Mouse (Mus musculus): ENCODE measurements around the gene Sfxn4. TPM values are rescaled to one million over a fixed set of nuclear protein-coding genes. Genes with fewer than 3 reads are reported as not detected.
A peak's percentile ranks its signal among the peaks of the same experiment; 100 is the strongest.

Sfxn4 gene
- polyA plus RNA-seq, 1 experiment from 2014 or later, result 10.7 TPM

DNA sequence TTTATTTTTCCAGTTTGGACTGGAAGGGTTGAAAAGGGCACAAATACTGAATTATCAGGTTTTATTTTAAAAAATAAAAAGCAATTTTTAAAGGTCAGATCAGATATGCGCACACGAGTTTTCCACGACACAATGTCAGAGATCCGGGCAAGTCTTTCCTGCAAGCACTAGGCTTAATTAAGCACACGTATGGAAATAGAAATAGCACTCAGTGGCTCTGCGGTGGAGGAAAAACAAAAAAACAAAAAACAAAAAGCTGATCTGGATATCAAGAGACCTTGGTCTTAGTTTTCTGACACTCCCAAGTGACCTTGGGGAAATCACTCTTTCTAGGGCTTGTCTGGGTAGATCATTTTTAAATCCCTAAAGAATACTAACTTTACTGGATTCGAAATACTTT is 71.8 kb downstream of the Sfxn4 start:
- Histone ChIP-seq H3K9me3 (no peaks in the 10 kb centered on the region), H3K27me3 (replicated peaks) (no peaks in the 10 kb centered on the region), H3K4me1 (peaks cover 28% of the 10 kb centered on the region), H3K9ac (peak overlapping the region; percentile 98), H3K4me2 (peak overlapping the region; percentile 61), H3K27ac (peak overlapping the region; percentile 96), H3K4me3 (peak overlapping the region; percentile 92), H3K36me3 (replicated peaks) (no peaks in the 10 kb centered on the region)
- ATAC-seq (replicated peaks), result no peak
- 2% methylated on average over 7 of the region's 7 CpGs for WGBS

DNA sequence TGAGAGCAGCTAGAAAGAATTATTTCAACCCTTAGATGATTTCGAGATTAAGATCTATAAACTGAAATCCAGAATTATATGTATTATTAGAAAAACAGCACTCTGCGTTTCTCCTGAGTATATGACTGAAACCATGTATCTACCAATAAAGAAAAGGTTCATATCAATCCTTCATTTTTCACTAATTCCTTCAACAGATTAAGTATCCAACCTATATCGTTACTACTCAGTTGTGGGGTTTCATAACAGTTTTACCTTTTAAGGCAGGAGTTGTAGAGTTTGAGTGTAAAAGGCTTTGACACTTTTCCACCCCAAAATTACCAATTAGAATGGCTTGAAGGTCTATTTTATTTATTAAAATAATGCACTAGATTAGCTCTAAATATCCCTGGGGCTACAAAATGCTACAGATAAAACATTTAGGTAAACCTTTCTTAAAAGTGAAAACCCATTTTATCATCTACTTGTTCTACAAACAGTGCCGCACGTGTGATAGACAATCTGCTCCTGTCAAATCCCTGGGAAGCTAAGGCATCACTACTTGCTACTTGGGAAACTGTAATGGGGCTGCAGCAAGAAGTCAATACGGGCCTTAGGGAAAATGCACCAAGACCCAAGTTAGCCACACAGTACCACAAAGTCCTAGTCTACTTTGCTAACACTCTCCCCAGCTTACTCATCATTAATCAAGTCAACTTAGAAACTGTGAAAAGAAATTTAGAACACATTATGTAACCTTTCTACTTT is 72.9 kb downstream of the Sfxn4 start:
- Histone ChIP-seq H3K9me3 (no peaks in the 10 kb centered on the region), H3K9ac (no peak overlapping the region), H3K36me3 (replicated peaks) (no peaks in the 10 kb centered on the region), H3K4me3 (peak overlapping the region; percentile 11; the same call in 1 of the 2 replicates), H3K4me2 (peak overlapping the region; percentile 61), H3K4me1 (peaks cover 28% of the 10 kb centered on the region), H3K27me3 (replicated peaks) (no peaks in the 10 kb centered on the region), H3K27ac (no peak overlapping the region)
- 43% methylated on average over 6 of the region's 6 CpGs for WGBS
- no peak for ATAC-seq (replicated peaks)

DNA sequence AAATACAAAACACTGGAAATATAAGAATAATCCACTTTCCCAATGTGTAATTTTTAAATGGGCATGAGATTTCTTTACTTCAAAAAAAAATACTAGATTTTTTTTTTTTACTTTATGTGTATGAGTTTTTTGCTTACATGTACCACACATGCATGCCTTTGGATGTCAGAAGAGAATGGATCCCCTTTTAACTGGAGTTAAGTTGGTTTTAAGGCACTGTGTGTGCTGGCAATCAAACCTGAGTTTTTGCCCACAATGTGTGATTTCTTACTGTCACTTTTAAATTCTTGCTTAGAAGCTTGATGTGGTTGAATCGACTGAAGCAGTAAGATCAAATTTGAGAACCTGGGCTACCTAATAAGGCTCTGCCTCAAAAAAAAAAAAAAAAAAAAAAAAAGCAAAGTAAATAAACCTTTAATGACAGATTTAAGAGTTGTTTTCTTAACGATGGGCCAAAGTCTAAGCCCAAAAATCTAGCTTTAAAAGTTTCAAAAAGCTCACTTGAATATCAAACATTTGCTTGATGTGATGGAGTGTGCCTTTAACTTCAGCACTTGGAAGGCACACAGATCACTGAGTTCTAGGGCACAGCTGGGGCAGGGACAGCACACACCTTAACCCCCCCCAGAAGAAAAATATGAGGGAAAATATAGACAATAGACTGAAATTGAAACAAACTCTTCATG is 73.7 kb downstream of the Sfxn4 start:
- Histone ChIP-seq H3K9ac (no peak overlapping the region), H3K4me2 (peak overlapping the region; percentile 24; the same call in 1 of the 2 replicates), H3K4me3 (no peak overlapping the region), H3K36me3 (replicated peaks) (no peaks in the 10 kb centered on the region), H3K9me3 (no peaks in the 10 kb centered on the region), H3K27ac (no peak overlapping the region), H3K4me1 (peaks cover 28% of the 10 kb centered on the region), H3K27me3 (replicated peaks) (no peaks in the 10 kb centered on the region)
- WGBS, result 75% methylated on average over 2 of the region's 2 CpGs
- no peak for ATAC-seq (replicated peaks)

Other genes starting within 250 kb of the Sfxn4 start
- gene Nanos1, start 105.5 kb downstream of the Sfxn4 start, polyA plus RNA-seq (2015; fragmentation: Nextera tagmentation; extraction: Ambion mirVana), result 21.1 and 22.7 TPM in 2 replicates
- gene Eif3a, start 70.8 kb downstream of the Sfxn4 start, polyA plus RNA-seq (2015; fragmentation: Nextera tagmentation; extraction: Ambion mirVana), result 109 and 111 TPM in 2 replicates
- 38.7 and 39.4 TPM in 2 replicates for gene Fam45a, start 49.9 kb downstream of the Sfxn4 start, polyA plus RNA-seq (2015; fragmentation: Nextera tagmentation; extraction: Ambion mirVana)
- 87.2 and 90.3 TPM in 2 replicates for gene Prdx3, start 13.1 kb upstream of the Sfxn4 start, polyA plus RNA-seq (2015; fragmentation: Nextera tagmentation; extraction: Ambion mirVana)
- gene Grk5, start 28.3 kb upstream of the Sfxn4 start, polyA plus RNA-seq (2015; fragmentation: Nextera tagmentation; extraction: Ambion mirVana), result 2.5 and 2.6 TPM in 2 replicates